Mouse (Mus musculus) gastrocnemius, postnatal 4 days (tissue): ENCODE results near the gene Noc4l. TPM values are rescaled to one million over a fixed set of nuclear protein-coding genes. Genes with fewer than 3 reads are reported as not detected.

Experiments used
- DNase-seq, 2 experiments: peaks; one replicate each; pipeline ENCODE4 v3.0.0; 2021 to 2022; ENCODE audit warnings: low spot score in 2 of 2, mixed read lengths in 2 of 2
- long read RNA-seq, 2 experiments: library from polyadenylated mRNA; stranded (forward); transcript quantifications; one replicate each; pipeline ENCODE4 v2.0.0; 2021
- total RNA-seq, 2 experiments: library from RNA; stranded (reverse); gene quantifications; 2 replicates each; pipeline ENCODE4 v1.2.3; 2021

Gene Noc4l
- 10 to 100 TPM; 16.5 to 18.9 TPM for total RNA-seq
- long read RNA-seq, experiment 1, transcript Noc4l-201 (15 exons, 2,075 nt): major isoform, 33 of 41 reads
- long read RNA-seq, experiment 1, partial matches to known transcripts: 0 of 41 reads
- long read RNA-seq, experiment 1, other reads (novel, unspliced or antisense): 8 of 41 reads
- long read RNA-seq, experiment 2, transcript Noc4l-201 (15 exons, 2,075 nt): major isoform, 39 of 49 reads
- long read RNA-seq, experiment 2, partial matches to known transcripts: 2 of 49 reads
- long read RNA-seq, experiment 2, other reads (novel, unspliced or antisense): 8 of 49 reads

GRCm38 (mm10) chr5:110652719-110653648, at the start of gene Noc4l, which contains the start of gene Ddx51:
Gene Noc4l (minus strand): TSS chr5:110653417.
Gene Ddx51 (plus strand): TSS chr5:110653451.
- DNase-seq: peak; percentile 97 to 98

GRCm38 (mm10) chr5:110698617-110699016, 45.4 kb upstream of the Noc4l start:
- no peak for DNase-seq

- no peak for DNase-seq
Measured at GRCm38 (mm10) chr5:110682041-110682440, 28.8 kb upstream of the Noc4l start.

- no peak for DNase-seq
Measured at GRCm38 (mm10) chr5:110665486-110666121, 12.4 kb upstream of the Noc4l start.

- no peak for DNase-seq
Measured at GRCm38 (mm10) chr5:110664750-110665269, 11.6 kb upstream of the Noc4l start.

GRCm38 (mm10) chr5:110664041-110664440, 10.8 kb upstream of the Noc4l start:
- DNase-seq: no peak

- no peak for DNase-seq
Measured at GRCm38 (mm10) chr5:110659682-110660081, 6.5 kb upstream of the Noc4l start.

GRCm38 (mm10) chr5:110653686-110654085, 469 bp upstream of the Noc4l start:
- no peak for DNase-seq

- DNase-seq: no peak
Measured at GRCm38 (mm10) chr5:110646377-110646776, 6.8 kb downstream of the Noc4l start.

GRCm38 (mm10) chr5:110639459-110639858, 13.8 kb downstream of the Noc4l start:
- DNase-seq: peak in 1 of 2 experiments; percentile 48

- no peak for DNase-seq
Measured at GRCm38 (mm10) chr5:110638306-110639074, 14.7 kb downstream of the Noc4l start.

- no peak for DNase-seq
Measured at GRCm38 (mm10) chr5:110635951-110636707, 17.1 kb downstream of the Noc4l start.

GRCm38 (mm10) chr5:110629525-110630120, 23.6 kb downstream of the Noc4l start:
- no peak for DNase-seq

GRCm38 (mm10) chr5:110628156-110628555, 25.1 kb downstream of the Noc4l start:
- DNase-seq: no peak

- no peak for DNase-seq
Measured at GRCm38 (mm10) chr5:110627351-110627750, 25.9 kb downstream of the Noc4l start.

GRCm38 (mm10) chr5:110624319-110624718, 28.9 kb downstream of the Noc4l start:
- DNase-seq: no peak

- no peak for DNase-seq
Measured at GRCm38 (mm10) chr5:110619226-110619625, 34.0 kb downstream of the Noc4l start.

GRCm38 (mm10) chr5:110611435-110612158, 41.6 kb downstream of the Noc4l start:
- DNase-seq: no peak

- no peak for DNase-seq
Measured at GRCm38 (mm10) chr5:110610484-110610883, 42.7 kb downstream of the Noc4l start.
